Mouse (Mus musculus): Measurements from ENCODE around the gene Kcnip4. TPM values are rescaled to one million over a fixed set of nuclear protein-coding genes. Genes with fewer than 3 reads are reported as not detected.

The Kcnip4 gene
- polyA plus RNA-seq, 2 experiments: 2.1 to 3.7 TPM

DNA sequence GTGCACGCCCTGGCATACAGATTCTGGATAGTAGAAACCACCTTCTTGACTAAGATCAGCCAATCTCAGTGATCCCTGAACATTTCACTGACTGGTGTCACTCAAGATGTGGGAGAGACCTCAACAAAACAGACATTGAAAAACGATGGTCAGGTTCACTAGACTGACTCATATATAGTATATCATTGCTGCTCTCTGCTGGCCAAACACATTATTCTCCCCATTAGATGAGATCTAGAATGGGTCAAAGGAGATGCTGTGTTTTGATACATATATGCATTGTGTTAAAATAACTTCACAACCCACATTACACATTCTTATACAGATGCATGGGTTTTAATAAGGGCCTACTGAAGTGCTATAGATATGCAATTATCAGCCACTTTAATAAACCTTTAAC lies 787.1 kb downstream of the Kcnip4 start:
- H3K9me3 ChIP-seq (ENCODE audit: control insufficient read depth, low read length): no peaks in the 10 kb centered on the region
- ATAC-seq (ENCODE audit: low FRiP score, low read depth) (no peak), DNase-seq (ENCODE audit: low spot score) (peak; percentile 32)
- H3K27me3 ChIP-seq (ENCODE audit: control insufficient read depth, insufficient read depth, low read length): no peaks in the 10 kb centered on the region
- no peak overlapping the region for H3K9ac ChIP-seq (ENCODE audit: low read depth, low read length, severe bottlenecking)
- 51% methylated on average over 2 of the region's 2 CpGs for WGBS
- H3K4me1 ChIP-seq (ENCODE audit: control insufficient read depth, insufficient read depth, low read length): no peaks in the 10 kb centered on the region
- H3K27ac ChIP-seq (replicated peaks; ENCODE audit: low read depth, low read length): no peak overlapping the region
- H3K4me2 ChIP-seq (replicated peaks; ENCODE audit: low read depth, low read length, severe bottlenecking): no peak overlapping the region
- no peak overlapping the region for H3K4me3 ChIP-seq (replicated peaks; ENCODE audit: low read length)
- no peak for TF ChIP-seq POLR2A (IDR thresholded peaks at IDR 0.05; ENCODE audit: borderline replicate concordance, extremely low read depth, insufficient read depth, insufficient read length)
- H3K36me3 ChIP-seq (ENCODE audit: control insufficient read depth, insufficient read depth, low read length): no peaks in the 10 kb centered on the region

DNA sequence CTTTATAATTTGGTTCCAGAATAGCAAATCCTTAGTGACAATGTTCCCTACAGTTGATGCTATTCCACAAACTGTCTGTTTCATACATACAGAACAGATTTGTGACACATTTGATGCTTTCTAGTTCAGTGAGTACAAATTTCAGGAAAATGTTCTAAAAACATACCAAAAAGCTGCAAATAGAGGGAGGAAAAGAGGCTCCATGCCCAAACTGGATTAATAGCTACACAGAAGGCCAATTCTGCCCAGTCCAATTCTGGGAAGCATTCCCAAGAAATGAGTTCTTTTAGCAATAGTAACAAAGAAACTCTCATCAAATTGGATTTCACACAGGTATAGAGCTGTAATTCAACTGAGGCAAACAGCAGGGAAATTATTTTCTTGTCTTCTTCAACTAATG lies 806.5 kb downstream of the Kcnip4 start:
- Histone ChIP-seq H3K9ac (ENCODE audit: low read depth, low read length, severe bottlenecking) (no peak overlapping the region), H3K4me3 (replicated peaks; ENCODE audit: low read length) (no peak overlapping the region), H3K4me2 (replicated peaks; ENCODE audit: low read depth, low read length, severe bottlenecking) (no peak overlapping the region), H3K4me1 (ENCODE audit: control insufficient read depth, insufficient read depth, low read length) (no peaks in the 10 kb centered on the region), H3K27me3 (ENCODE audit: control insufficient read depth, insufficient read depth, low read length) (no peaks in the 10 kb centered on the region), H3K27ac (replicated peaks; ENCODE audit: low read depth, low read length) (no peak overlapping the region), H3K9me3 (ENCODE audit: control insufficient read depth, low read length) (no peaks in the 10 kb centered on the region), H3K36me3 (ENCODE audit: control insufficient read depth, insufficient read depth, low read length) (no peaks in the 10 kb centered on the region)
- ATAC-seq (ENCODE audit: low FRiP score, low read depth): no peak
- no peak for DNase-seq (ENCODE audit: low spot score)
- no peak for TF ChIP-seq POLR2A (IDR thresholded peaks at IDR 0.05; ENCODE audit: borderline replicate concordance, extremely low read depth, insufficient read depth, insufficient read length)

DNA sequence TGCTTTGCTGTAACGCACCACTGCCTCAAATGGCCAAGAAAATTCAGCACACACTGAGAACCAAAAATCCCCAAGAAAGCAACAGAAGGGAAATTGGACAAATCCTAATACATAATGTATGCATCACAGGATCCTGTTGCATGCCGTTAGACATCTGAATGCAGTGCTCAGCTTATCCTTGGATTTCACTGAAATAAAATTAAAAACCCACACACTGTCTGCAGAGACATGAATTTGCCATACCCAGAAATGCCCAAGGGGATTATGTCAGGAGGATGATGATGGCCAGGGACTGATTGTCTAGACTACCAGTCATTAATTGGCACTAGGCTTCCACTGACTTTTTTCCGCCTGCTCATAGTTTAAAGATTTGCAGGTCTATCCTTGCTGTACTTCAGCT lies 818.7 kb downstream of the Kcnip4 start:
- Histone ChIP-seq H3K27ac (replicated peaks; ENCODE audit: low read depth, low read length) (no peak overlapping the region), H3K9me3 (ENCODE audit: control insufficient read depth, low read length) (no peaks in the 10 kb centered on the region), H3K36me3 (ENCODE audit: control insufficient read depth, insufficient read depth, low read length) (no peaks in the 10 kb centered on the region), H3K9ac (ENCODE audit: low read depth, low read length, severe bottlenecking) (no peak overlapping the region), H3K27me3 (ENCODE audit: control insufficient read depth, insufficient read depth, low read length) (no peaks in the 10 kb centered on the region), H3K4me1 (ENCODE audit: control insufficient read depth, insufficient read depth, low read length) (no peaks in the 10 kb centered on the region), H3K4me2 (replicated peaks; ENCODE audit: low read depth, low read length, severe bottlenecking) (no peak overlapping the region), H3K4me3 (replicated peaks; ENCODE audit: low read length) (no peak overlapping the region)
- no peak for TF ChIP-seq POLR2A (IDR thresholded peaks at IDR 0.05; ENCODE audit: borderline replicate concordance, extremely low read depth, insufficient read depth, insufficient read length)
- WGBS: 77% methylated on average over 3 of the region's 3 CpGs
- ATAC-seq (ENCODE audit: low FRiP score, low read depth): no peak
- DNase-seq (ENCODE audit: low spot score): no peak

DNA sequence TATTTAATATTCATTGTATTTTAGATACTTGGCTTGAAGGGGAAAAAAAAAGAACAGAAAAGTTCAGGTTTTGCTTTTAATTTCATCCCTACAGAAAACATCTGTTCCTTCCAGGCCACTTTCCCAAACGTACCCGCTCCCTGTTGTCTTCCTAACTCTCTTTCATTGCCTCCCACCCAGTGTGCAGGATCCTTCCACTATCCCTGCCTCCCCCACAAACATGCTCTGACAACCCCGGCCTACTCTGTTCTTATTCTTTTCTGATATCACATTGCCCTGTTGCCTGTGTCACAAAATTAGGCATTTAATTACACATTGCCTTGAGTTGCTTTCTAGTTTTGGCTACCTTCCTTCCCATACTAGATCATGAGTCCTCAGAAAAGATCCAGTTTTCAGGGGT lies 837.6 kb downstream of the Kcnip4 start:
- H3K4me3 ChIP-seq (replicated peaks; ENCODE audit: low read length): no peak overlapping the region
- H3K4me2 ChIP-seq (replicated peaks; ENCODE audit: low read depth, low read length, severe bottlenecking): no peak overlapping the region
- H3K9ac ChIP-seq (ENCODE audit: low read depth, low read length, severe bottlenecking): no peak overlapping the region
- no peaks in the 10 kb centered on the region for H3K9me3 ChIP-seq (ENCODE audit: control insufficient read depth, low read length)
- no peaks in the 10 kb centered on the region for H3K36me3 ChIP-seq (ENCODE audit: control insufficient read depth, insufficient read depth, low read length)
- H3K4me1 ChIP-seq (ENCODE audit: control insufficient read depth, insufficient read depth, low read length): no peaks in the 10 kb centered on the region
- no peak for TF ChIP-seq POLR2A (IDR thresholded peaks at IDR 0.05; ENCODE audit: borderline replicate concordance, extremely low read depth, insufficient read depth, insufficient read length)
- H3K27me3 ChIP-seq (ENCODE audit: control insufficient read depth, insufficient read depth, low read length): no peaks in the 10 kb centered on the region
- WGBS: 71% methylated on average over 3 of the region's 3 CpGs
- no peak for ATAC-seq (ENCODE audit: low FRiP score, low read depth)
- no peak for DNase-seq (ENCODE audit: low spot score)
- no peak overlapping the region for H3K27ac ChIP-seq (replicated peaks; ENCODE audit: low read depth, low read length)

DNA sequence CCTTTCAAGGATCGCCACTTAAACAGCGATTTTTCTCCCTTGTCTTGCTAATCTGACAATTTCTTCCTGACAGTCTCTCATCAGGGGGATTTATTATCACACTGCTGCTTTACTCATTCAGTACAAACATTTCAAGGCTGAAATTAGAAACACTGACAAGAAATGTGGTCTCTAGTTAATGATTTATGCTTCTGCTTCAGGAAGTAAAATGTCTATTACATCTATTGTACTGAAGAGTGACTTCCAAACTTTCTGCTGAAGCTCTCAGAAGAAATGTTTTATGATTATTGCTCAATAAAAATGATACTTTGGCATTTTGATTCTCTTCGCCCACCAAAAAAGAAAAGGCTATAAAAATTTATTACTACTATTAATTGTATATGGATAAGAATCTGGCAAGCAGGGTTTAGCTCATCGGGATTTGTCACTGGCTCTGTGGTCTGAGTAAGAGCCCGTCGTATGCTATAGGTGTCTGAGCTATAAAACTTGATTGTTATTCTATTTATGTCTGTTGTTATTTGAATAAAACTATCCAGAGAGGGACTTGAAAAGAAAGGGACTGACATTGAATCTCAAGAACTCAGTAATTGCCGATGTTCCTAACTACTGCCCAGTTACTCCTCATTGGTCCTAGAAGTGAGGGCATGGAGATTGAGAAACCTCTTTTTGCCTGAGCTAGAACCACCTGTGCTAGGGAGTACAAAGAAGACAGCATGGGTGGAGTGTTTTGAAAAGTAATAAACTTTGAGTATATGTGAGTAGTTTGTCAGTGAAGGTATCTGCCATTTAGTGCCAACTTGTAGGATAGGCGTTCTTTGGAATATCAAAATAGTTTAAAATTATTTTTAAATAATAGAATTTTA lies 844.7 kb downstream of the Kcnip4 start:
- 61% methylated on average over 8 of the region's 8 CpGs for WGBS
- Histone ChIP-seq H3K27me3 (ENCODE audit: control insufficient read depth, insufficient read depth, low read length) (no peaks in the 10 kb centered on the region), H3K36me3 (ENCODE audit: control insufficient read depth, insufficient read depth, low read length) (no peaks in the 10 kb centered on the region), H3K9ac (ENCODE audit: low read depth, low read length, severe bottlenecking) (no peak overlapping the region), H3K27ac (replicated peaks; ENCODE audit: low read depth, low read length) (no peak overlapping the region), H3K4me3 (replicated peaks; ENCODE audit: low read length) (no peak overlapping the region), H3K4me2 (replicated peaks; ENCODE audit: low read depth, low read length, severe bottlenecking) (no peak overlapping the region), H3K9me3 (ENCODE audit: control insufficient read depth, low read length) (no peaks in the 10 kb centered on the region), H3K4me1 (ENCODE audit: control insufficient read depth, insufficient read depth, low read length) (no peaks in the 10 kb centered on the region)
- ATAC-seq (ENCODE audit: low FRiP score, low read depth) (no peak), DNase-seq (ENCODE audit: low spot score) (no peak)
- no peak for TF ChIP-seq POLR2A (IDR thresholded peaks at IDR 0.05; ENCODE audit: borderline replicate concordance, extremely low read depth, insufficient read depth, insufficient read length)
